Mouse (Mus musculus) liver, postnatal 0 days (tissue): ENCODE measurements at regions not wholly inside any gene's neighbourhood (a gene's known extent, or its start where the extent isn't known, plus 50 kb on each side); places are given as distances from the start of the nearest gene placed in this dataset.

Experiments
- ATAC-seq: fragments of 200-750 bp; cut with Nextera tagmentation; 2 replicates; pipeline ENCODE4 v1.8.0; 2017; ENCODE audit warnings: mild to moderate bottlenecking, moderate library complexity
- DNase-seq: peaks from one replicate; pipeline ENCODE4 v3.0.0-alpha.2; 2016
- H3K27ac ChIP-seq: fragments of 300-500 bp; sonication (generic); 2 replicates; pipeline ENCODE4 v1.5.1; 2014; ENCODE audit warnings: antibody characterized with exemption, moderate library complexity, mild to moderate bottlenecking, low read depth
- H3K27me3 ChIP-seq: fragments of 300-500 bp; sonication (generic); 2 replicates; pipeline ENCODE4 v1.6.1; 2014; ENCODE audit warnings: low read length, control low read depth, mixed read lengths; ENCODE audit not compliant: insufficient read depth
- H3K36me3 ChIP-seq: fragments of 300-500 bp; sonication (generic); replicated peaks from 2 replicates; pipeline ENCODE4 v1.6.1; 2014; ENCODE audit warnings: mild to moderate bottlenecking, control low read depth, low read length, moderate library complexity, mixed read lengths; ENCODE audit not compliant: insufficient read depth
- H3K4me1 ChIP-seq: fragments of 300-500 bp; sonication (generic); 2 replicates; pipeline ENCODE4 v1.6.1; 2014; ENCODE audit warnings: antibody characterized with exemption, mild to moderate bottlenecking, control low read depth; ENCODE audit not compliant: insufficient read depth
- H3K4me2 ChIP-seq: fragments of 300-500 bp; sonication (generic); 2 replicates; pipeline ENCODE4 v1.6.1; 2014; ENCODE audit warnings: low read depth, mild to moderate bottlenecking, low read length, moderate library complexity, mixed read lengths
- H3K4me3 ChIP-seq: fragments of 300-500 bp; sonication (generic); 2 replicates; pipeline ENCODE4 v1.5.1; 2014; ENCODE audit warnings: low read depth, low read length
- H3K9ac ChIP-seq: fragments of 300-500 bp; sonication (generic); replicated peaks from 2 replicates; pipeline ENCODE4 v1.6.1; 2014; ENCODE audit warnings: mild to moderate bottlenecking, moderate library complexity
- H3K9me3 ChIP-seq: fragments of 300-500 bp; sonication (generic); 2 replicates; pipeline ENCODE4 v1.6.1; 2016; ENCODE audit warnings: mild to moderate bottlenecking, control low read depth, low read length, mixed read lengths
- CTCF ChIP-seq: sonication (generic); IDR thresholded peaks from 2 replicates; pipeline ENCODE4 v1.5.1; 2016; ENCODE audit warnings: antibody characterized with exemption, low read depth
- EP300 ChIP-seq: IDR thresholded peaks from 2 replicates; pipeline ENCODE4 v1.6.1; 2016; ENCODE audit warnings: antibody characterized with exemption, low read depth, mild to moderate bottlenecking
- WGBS: fragments of 180-500 bp; shearing (Covaris S2); extraction: QIAGEN DNeasy Blood & Tissue Kit; methylation state at CpG from one replicate; pipeline ENCODE4 v1.1.7; 2014; ENCODE audit not compliant: insufficient replicate concordance; 5-methylcytosine and 5-hydroxymethylcytosine counted together

DNA sequence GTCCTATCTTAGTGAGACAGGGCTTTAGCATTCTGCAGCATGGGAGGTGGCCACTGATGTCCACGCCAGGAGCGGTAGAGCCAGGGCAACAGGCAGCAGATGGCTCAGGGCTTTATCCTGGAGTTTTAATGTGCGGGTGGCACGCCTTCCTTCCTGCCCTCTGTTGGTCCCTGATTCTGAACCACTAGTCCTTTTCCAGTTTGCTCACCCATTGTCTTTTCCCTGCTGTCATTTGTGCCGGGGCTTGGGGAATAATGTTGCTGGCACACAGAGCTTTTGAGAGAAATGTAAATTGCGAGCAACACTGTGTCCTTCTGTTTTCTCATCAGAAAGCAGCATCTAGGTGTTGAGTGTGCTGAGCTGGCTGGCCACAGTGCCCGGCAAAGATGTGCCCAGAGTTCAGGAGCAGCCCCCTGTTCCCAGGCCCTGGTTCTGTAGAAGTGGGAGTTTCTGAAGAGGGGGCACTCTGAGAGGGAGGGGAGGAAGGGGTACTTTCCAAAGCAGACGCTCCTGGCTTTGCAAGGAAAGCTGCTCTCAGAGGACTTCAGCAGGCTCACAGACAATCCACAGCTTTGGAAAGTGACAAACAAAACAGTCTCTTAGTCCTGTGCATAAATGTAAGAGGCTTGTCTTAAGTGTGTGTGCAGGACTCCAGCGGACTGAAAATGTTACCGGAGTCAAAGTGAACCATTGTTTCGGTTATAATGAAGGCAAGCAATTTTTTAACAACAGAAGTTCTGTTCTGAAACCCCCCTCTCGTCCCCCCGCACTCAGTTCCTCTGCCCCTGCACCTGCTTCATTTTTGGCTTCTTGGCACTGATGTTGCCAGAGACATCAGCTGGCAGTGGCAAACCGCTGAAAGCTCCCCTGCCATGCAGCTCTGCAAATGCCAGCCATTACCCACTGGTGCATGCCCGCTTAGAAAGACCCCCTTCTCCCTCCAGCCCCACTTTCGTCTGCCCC is 284.4 kb upstream of the Mpdz start:
- TF ChIP-seq EP300 (no peak), CTCF (no peak)
- 69% methylated on average over 16 of the region's 16 CpGs for WGBS
- Histone ChIP-seq H3K4me1 (no peaks in the 10 kb centered on the region), H3K27ac (no peak overlapping the region), H3K4me2 (no peak overlapping the region), H3K27me3 (no peaks in the 10 kb centered on the region), H3K36me3 (no peaks in the 10 kb centered on the region), H3K4me3 (no peak overlapping the region), H3K9me3 (peaks cover 4% of the 10 kb centered on the region), H3K9ac (no peak overlapping the region)
- DNase-seq (no peak), ATAC-seq (no peak)

DNA sequence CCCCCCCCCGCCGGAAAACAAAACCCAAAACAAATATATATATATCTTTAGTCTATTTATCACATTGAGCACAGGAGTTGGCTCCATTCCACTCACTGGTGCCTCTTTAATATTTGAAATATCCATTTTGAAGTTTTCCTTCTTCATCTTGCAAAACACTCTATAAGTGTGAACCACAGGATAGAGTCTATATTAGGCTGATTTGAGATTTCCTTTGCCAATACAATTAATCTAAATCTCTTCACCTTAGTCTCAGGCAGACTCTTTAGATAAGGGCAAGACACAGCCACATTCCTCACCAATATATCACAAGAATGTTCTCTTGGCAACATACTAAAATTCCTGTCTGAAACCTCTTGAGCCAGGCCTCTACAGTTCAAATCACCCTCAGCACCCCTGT is 282.1 kb upstream of the Mpdz start:
- Histone ChIP-seq H3K27me3 (no peaks in the 10 kb centered on the region), H3K36me3 (no peaks in the 10 kb centered on the region), H3K9me3 (peaks cover 4% of the 10 kb centered on the region), H3K9ac (no peak overlapping the region), H3K4me2 (no peak overlapping the region), H3K4me3 (no peak overlapping the region), H3K27ac (no peak overlapping the region), H3K4me1 (no peaks in the 10 kb centered on the region)
- ATAC-seq (no peak), DNase-seq (no peak)
- WGBS, result 72% methylated on average over 2 of the region's 2 CpGs
- no peak for TF ChIP-seq EP300
- no peak for TF ChIP-seq CTCF

DNA sequence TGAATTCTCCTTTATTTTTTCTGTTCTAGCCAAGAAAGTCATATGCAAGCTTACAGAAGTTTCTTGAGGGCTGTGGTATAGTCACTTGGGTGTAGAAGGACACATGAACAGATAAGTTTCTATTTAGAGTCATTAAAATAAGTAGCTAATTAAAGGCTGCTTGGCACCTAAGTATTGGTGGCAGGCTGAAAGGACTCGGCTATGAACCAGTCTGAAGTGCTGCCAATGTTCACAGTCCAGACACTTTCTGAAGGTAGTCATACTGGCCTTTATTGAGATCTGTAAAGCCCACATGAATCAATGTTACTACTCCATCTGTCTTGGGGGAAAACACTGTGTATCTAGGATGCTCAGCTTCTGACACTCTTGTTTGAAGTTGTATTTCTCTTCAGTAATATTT is 269.8 kb upstream of the Mpdz start:
- Histone ChIP-seq H3K9ac (no peak overlapping the region), H3K27me3 (no peaks in the 10 kb centered on the region), H3K36me3 (no peaks in the 10 kb centered on the region), H3K4me2 (no peak overlapping the region), H3K27ac (no peak overlapping the region), H3K9me3 (no peaks in the 10 kb centered on the region), H3K4me3 (no peak overlapping the region), H3K4me1 (no peaks in the 10 kb centered on the region)
- no peak for ATAC-seq
- 67% methylated on average over 1 of the region's 1 CpGs for WGBS
- DNase-seq, result no peak
- TF ChIP-seq CTCF, result no peak
- TF ChIP-seq EP300, result no peak

DNA sequence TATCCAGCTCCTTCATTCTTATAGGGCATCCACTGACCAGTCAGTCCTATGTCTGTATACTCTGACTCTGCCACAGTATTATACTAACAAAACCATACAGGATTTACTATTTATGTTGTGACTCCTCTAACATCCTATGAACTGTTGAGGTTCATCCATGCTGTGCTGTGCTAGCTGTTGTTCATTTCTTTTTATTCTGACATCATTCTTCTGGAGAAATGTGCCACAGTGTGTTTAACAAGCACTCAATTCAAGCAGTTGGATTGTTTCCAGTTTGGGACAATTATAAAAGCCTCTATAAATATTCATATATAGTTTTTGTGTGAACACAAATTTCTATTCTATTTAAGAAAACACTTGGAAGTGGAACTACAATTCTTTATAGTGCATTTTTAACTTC is 252.6 kb upstream of the Mpdz start:
- no peak overlapping the region for H3K4me3 ChIP-seq
- H3K9me3 ChIP-seq, result no peaks in the 10 kb centered on the region
- H3K9ac ChIP-seq, result no peak overlapping the region
- ATAC-seq (no peak), DNase-seq (no peak)
- no peaks in the 10 kb centered on the region for H3K27me3 ChIP-seq
- no peaks in the 10 kb centered on the region for H3K4me1 ChIP-seq
- no peaks in the 10 kb centered on the region for H3K36me3 ChIP-seq
- no peak for TF ChIP-seq CTCF
- TF ChIP-seq EP300, result no peak
- H3K27ac ChIP-seq, result no peak overlapping the region
- no peak overlapping the region for H3K4me2 ChIP-seq

GRCm38 (mm10) chr4:81677205-81677604 is 234.6 kb upstream of the Mpdz start:
- Histone ChIP-seq H3K9ac (no peak overlapping the region), H3K36me3 (no peaks in the 10 kb centered on the region), H3K4me1 (no peaks in the 10 kb centered on the region), H3K9me3 (no peaks in the 10 kb centered on the region), H3K4me3 (no peak overlapping the region), H3K27me3 (no peaks in the 10 kb centered on the region), H3K27ac (no peak overlapping the region), H3K4me2 (no peak overlapping the region)
- TF ChIP-seq EP300 (no peak), CTCF (no peak)
- 72% methylated on average over 2 of the region's 2 CpGs for WGBS
- ATAC-seq (no peak), DNase-seq (no peak)

GRCm38 (mm10) chr4:81674871-81675270 is 232.3 kb upstream of the Mpdz start:
- ATAC-seq (no peak), DNase-seq (no peak)
- Histone ChIP-seq H3K27ac (no peak overlapping the region), H3K27me3 (no peaks in the 10 kb centered on the region), H3K9me3 (no peaks in the 10 kb centered on the region), H3K36me3 (no peaks in the 10 kb centered on the region), H3K4me3 (no peak overlapping the region), H3K9ac (no peak overlapping the region), H3K4me2 (no peak overlapping the region), H3K4me1 (peaks cover 4% of the 10 kb centered on the region)
- TF ChIP-seq EP300, result no peak
- no peak for TF ChIP-seq CTCF
- 77% methylated on average over 2 of the region's 2 CpGs for WGBS
